Mouse (Mus musculus) cerebellum, adult 2 months (tissue): ENCODE measurements around the gene Leng1.

Source experiments
- CTCF ChIP-seq: fragments of 200-500 bp; IDR thresholded peaks from 2 replicates; pipeline ENCODE4 v1.5.1; 2011; ENCODE audit warnings: low read depth, mild to moderate bottlenecking, control low read depth, low read length, moderate library complexity, borderline replicate concordance; ENCODE audit not compliant: insufficient read depth
- POLR2A ChIP-seq: fragments of 200-500 bp; IDR thresholded peaks from 2 replicates; pipeline ENCODE4 v1.6.1; 2011; ENCODE audit warnings: low read length, control low read depth, borderline replicate concordance; ENCODE audit not compliant: insufficient read depth

- TF ChIP-seq CTCF (no peak), POLR2A (no peak)
Observed at GRCm38 (mm10) chr7:3707568-3708413, 42.2 kb upstream of the Leng1 start.
